Mouse (Mus musculus) forebrain, embryonic 10.5 days (tissue): Measurements from ENCODE around the gene Nmt2. TPM values are rescaled to one million over a fixed set of nuclear protein-coding genes. Genes with fewer than 3 reads are reported as not detected.

Source experiments
- DNase-seq: peaks from one replicate; pipeline ENCODE4 v3.0.0-alpha.2; 2017; ENCODE audit warnings: low spot score; ENCODE audit errors: extremely low spot score
- H3K27ac ChIP-seq: fragments of 300-500 bp; sonication (generic); 2 replicates; pipeline ENCODE4 v1.5.1; 2016; ENCODE audit warnings: mild to moderate bottlenecking
- H3K27me3 ChIP-seq: fragments of 300-500 bp; sonication (generic); 2 replicates; pipeline ENCODE4 v1.6.1; 2016; ENCODE audit warnings: mild to moderate bottlenecking; ENCODE audit not compliant: poor library complexity, severe bottlenecking
- H3K36me3 ChIP-seq: fragments of 300-500 bp; sonication (generic); replicated peaks from 2 replicates; pipeline ENCODE4 v1.6.1; 2016; ENCODE audit warnings: mild to moderate bottlenecking, moderate library complexity
- H3K4me1 ChIP-seq: fragments of 300-500 bp; sonication (generic); 2 replicates; pipeline ENCODE4 v1.6.1; 2016
- H3K4me3 ChIP-seq: fragments of 300-500 bp; sonication (generic); 2 replicates; pipeline ENCODE4 v1.5.1; 2016; ENCODE audit warnings: mild to moderate bottlenecking, moderate library complexity
- H3K9me3 ChIP-seq: fragments of 300-500 bp; sonication (generic); 2 replicates; pipeline ENCODE4 v1.6.1; 2016; ENCODE audit warnings: mild to moderate bottlenecking, moderate library complexity
- WGBS: fragments of 180-500 bp; shearing (Covaris S2); methylation state at CpG from one replicate; pipeline ENCODE4 v1.1.7; 2016; 5-methylcytosine and 5-hydroxymethylcytosine counted together
- polyA plus RNA-seq: library from polyadenylated mRNA; unstranded; fragments of >200 nt; fragmentation: Nextera tagmentation; extraction: Ambion mirVana; gene quantifications from 2 replicates; pipeline ENCODE4 v1.2.1, GENCODE M21; 2016

Nmt2 gene
- polyA plus RNA-seq, 1 experiment from 2014 or later = 63.6 TPM

DNA sequence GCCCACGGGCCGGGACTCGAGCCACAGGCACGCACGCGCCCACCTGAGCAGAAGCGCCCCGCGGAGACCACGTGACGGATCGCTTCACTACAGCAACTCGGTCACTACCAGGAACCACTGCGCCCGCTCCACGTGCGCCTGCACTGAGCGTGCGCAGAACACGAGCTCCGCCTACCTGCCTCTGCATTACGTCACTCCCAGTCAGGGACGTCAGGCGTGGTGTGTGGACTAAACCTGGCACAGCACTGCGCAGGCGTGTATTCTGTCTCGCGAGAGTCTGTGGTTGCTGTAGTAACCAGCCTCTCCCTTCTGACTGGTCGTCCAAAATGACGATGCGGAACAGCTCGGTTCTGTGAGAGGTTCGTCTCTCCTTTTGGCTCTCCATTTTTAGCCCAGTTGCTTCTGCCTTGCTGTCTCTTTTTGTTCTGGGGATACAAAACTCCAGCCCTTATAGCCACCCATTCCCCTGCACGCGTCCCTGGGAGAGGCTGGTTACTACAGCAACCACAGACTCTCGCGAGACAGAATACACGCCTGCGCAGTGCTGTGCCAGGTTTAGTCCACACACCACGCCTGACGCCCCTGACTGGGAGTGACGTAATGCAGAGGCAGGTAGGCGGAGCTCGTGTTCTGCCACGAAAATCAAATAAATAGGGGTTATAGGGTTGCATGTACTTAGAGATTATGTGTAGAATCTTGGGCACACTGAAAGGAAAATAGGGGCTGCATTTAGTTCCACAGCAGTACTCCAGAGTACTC lies 48.7 kb downstream of the Nmt2 start, which contains the start of gene Rpp38:
Gene Rpp38 (minus strand): TSS at position 160 of the 759 bp plus-strand sequence.
- Histone ChIP-seq H3K4me3 (peak within 1 kb of the TSS; percentile 76), H3K36me3 (peaks cover 28% of the 10 kb centered on the region), H3K9me3 (no peaks in the 10 kb centered on the region), H3K27me3 (peaks cover 24% of the 10 kb centered on the region), H3K27ac (peak within 1 kb of the TSS; percentile 91), H3K4me1 (peaks cover 28% of the 10 kb centered on the region)
- under 1% methylated on average over 45 of the region's 45 CpGs for WGBS
- peak; percentile 96 for DNase-seq

DNA sequence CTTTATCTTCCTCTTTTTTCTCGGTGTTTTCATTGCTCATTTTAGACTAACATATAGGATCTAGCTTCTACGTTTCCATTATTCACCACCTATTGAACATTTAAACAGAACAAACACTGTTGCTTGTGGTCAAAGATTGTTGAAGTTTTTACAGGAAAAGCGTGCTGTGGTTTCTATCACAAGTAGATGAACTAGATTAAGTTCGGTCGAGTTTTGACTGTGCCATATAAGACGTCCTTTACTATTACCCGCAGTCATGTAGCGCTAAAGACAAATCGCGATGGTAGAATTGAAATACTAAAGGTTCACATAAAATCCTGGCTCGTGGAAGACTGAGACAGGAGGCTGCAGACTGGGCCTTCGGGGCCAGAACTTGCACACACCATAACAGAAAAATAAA lies 49.7 kb downstream of the Nmt2 start:
- Histone ChIP-seq H3K4me3 (no peak overlapping the region), H3K9me3 (no peaks in the 10 kb centered on the region), H3K27me3 (peaks cover 26% of the 10 kb centered on the region), H3K4me1 (peaks cover 28% of the 10 kb centered on the region), H3K27ac (no peak overlapping the region), H3K36me3 (peaks cover 17% of the 10 kb centered on the region)
- 89% methylated on average over 12 of the region's 12 CpGs for WGBS
- no peak for DNase-seq

DNA sequence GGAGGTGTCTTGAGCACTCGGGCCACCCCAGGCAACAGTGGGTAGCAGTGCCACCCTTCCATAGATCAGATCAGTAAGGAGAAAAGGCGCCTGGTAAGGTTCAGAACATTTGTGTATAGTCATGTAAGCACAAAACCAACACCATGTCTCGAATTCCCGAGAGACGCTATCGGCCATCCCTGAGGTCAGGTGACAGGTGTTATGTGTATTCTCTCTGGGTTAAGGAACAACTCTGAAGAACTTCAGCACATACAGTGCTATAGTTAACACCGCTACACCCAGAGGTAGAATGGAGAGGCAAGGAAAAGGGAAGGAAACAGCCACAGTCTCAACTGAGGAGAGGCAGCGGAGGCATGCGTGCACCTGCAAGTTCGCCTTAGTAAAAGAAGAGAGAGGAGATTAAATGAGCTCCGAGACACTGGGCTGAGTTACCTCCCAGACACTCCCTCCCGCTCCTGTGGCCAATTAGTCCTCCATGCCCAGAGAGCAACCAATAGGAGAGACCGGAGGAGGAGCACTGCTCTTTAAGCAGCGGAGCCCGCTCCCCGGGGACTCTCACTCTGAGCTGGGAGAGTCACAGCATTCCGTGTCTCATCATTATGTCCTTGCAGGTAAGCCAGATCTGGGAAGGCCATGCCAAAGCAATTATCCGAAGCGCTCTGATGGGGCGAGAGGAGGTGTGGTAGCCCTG lies 51.7 kb downstream of the Nmt2 start, which contains the start of gene Acbd7:
Gene Acbd7 (plus strand): TSS at position 558 of the 691 bp plus-strand sequence.
- Histone ChIP-seq H3K27me3 (peaks cover 26% of the 10 kb centered on the region), H3K4me3 (peak within 1 kb of the TSS; percentile 46), H3K36me3 (no peaks in the 10 kb centered on the region), H3K4me1 (peaks cover 25% of the 10 kb centered on the region), H3K27ac (no peak within 1 kb of the TSS), H3K9me3 (no peaks in the 10 kb centered on the region)
- peak; percentile 55 for DNase-seq
- 5% methylated on average over 20 of the region's 20 CpGs for WGBS

DNA sequence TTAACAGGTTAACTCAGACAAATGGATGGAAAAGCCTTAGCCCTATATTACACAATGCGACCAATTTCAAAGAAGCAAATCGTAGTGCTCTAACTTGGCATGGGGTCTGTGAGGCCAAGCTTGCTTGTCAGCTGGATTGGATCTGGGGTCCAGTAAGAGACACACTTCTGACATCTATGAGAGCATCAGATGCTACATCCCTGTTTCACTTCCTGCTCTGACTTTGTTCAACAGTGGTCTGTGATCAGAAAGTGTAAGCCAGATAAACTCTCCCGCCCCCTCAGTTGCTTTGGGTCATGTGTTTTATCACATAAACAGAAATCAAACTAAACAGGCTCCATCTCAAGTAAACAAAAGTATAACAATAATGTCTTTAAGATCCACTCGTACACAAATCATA lies 64.4 kb downstream of the Nmt2 start:
- DNase-seq = no peak
- Histone ChIP-seq H3K36me3 (no peaks in the 10 kb centered on the region), H3K9me3 (no peaks in the 10 kb centered on the region), H3K4me1 (no peaks in the 10 kb centered on the region), H3K27me3 (no peaks in the 10 kb centered on the region), H3K27ac (no peak overlapping the region), H3K4me3 (no peak overlapping the region)
- WGBS = 84% methylated on average over 4 of the region's 4 CpGs

DNA sequence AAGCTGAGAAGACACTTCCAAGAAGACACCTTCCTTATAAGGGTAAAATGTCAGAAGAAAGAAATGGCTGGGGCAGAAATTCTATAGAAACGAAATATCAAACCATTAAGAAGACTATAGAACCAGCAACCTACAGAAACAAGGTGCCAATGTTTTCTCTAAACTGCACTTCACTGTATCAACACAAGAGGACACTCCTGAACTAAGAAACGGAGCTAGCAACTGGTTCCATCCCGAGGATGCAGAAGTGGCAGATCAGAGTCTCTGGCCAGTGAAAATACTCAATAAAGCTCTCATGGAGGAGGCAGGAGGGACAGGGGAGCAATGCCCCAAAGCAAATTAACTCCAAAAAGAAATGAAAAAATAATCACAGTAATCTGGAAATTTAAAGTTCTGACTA lies 64.9 kb downstream of the Nmt2 start:
- no peak for DNase-seq
- WGBS = 25% methylated on average over 3 of the region's 3 CpGs

DNA sequence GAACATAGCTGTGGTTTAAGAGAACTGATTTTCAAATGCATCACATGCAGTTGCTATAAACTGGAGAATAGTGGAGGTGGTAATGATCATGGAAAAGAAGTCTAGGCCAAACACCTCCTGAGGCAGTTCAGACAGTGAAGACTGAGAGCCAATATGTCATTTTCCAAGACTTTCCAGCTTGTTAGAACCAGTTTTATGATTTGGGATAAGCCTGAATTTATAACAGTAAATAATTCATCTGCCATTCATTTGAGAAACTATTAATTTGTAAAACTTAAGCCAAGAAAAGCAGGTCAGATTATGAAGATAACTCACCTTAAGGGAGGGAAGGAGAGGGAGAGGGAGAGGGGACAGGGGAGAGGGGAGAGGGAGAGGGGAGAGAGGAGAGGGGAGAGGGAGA lies 69.1 kb downstream of the Nmt2 start:
- Histone ChIP-seq H3K9me3 (no peaks in the 10 kb centered on the region), H3K27me3 (no peaks in the 10 kb centered on the region), H3K4me1 (no peaks in the 10 kb centered on the region), H3K4me3 (no peak overlapping the region), H3K36me3 (no peaks in the 10 kb centered on the region), H3K27ac (no peak overlapping the region)
- DNase-seq = no peak

More for the DNA sequence above, 64.9 kb downstream of the Nmt2 start:
- Histone ChIP-seq H3K4me3 (no peak overlapping the region), H3K9me3 (no peaks in the 10 kb centered on the region), H3K27me3 (no peaks in the 10 kb centered on the region), H3K27ac (no peak overlapping the region), H3K36me3 (no peaks in the 10 kb centered on the region), H3K4me1 (no peaks in the 10 kb centered on the region)

DNA sequence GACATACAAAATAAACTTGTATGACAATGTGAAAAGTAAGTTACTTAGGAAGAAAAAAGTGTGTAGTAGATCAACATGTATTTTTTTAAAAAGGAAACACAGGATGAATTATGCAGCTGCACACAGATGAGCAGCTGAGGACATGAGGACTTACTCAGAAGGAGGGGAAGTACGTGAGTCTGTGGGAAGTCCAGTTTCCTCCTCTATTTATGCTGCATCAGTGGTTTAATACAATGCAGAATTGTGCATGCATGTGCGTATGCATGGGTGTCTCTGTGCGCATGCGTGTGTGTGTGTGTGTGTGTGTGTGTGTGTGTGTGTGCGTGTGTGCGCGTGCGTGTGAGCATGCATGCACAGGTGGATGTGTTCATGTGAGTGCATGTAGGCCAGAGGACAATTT lies 71.8 kb downstream of the Nmt2 start:
- H3K27me3 ChIP-seq = no peaks in the 10 kb centered on the region
- no peaks in the 10 kb centered on the region for H3K36me3 ChIP-seq
- WGBS = 86% methylated on average over 8 of the region's 8 CpGs
- H3K4me3 ChIP-seq = no peak overlapping the region
- no peaks in the 10 kb centered on the region for H3K9me3 ChIP-seq
- no peak overlapping the region for H3K27ac ChIP-seq
- DNase-seq = no peak
- H3K4me1 ChIP-seq = no peaks in the 10 kb centered on the region

DNA sequence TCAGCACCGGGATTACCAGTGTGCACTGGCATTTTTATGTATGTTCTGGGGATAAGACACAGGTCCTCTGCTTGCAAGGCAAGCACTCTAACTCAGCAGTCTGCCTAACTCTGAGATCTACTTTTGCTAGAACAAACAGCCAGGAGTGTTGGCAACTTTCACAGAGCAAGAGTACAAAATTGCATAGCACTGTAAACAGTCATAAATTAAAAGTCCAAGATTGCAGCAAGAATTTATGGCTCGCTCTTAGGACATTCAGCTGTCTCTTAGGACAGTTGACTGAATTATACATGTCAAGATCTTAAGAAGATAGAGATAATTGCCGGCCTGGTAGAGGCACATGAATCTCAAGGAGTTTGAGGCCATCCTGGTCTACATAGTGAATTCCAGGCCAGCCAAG lies 72.3 kb downstream of the Nmt2 start:
- Histone ChIP-seq H3K9me3 (no peaks in the 10 kb centered on the region), H3K36me3 (no peaks in the 10 kb centered on the region), H3K4me3 (no peak overlapping the region), H3K27ac (no peak overlapping the region), H3K4me1 (no peaks in the 10 kb centered on the region), H3K27me3 (no peaks in the 10 kb centered on the region)
- WGBS = 88% methylated on average over 3 of the region's 3 CpGs
- no peak for DNase-seq

DNA sequence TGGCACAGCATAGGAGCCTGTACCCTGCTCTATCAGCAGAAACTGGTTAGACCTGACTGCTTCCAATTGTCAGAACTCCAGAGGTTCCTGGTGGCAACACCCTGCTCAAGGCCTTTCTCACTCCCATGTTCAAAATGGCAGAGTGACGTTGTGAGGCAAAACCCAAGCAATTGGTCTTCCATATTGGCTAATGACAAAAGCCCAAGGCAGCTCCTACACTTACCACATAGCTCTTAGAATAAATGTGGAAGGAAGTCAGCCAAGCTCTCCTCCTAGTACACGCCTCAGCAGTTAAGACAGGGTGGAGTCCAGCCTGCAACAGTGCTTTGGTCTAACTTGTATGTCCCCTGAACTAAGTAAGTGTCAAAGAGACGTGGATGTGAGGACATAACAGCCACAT lies 73.9 kb downstream of the Nmt2 start:
- Histone ChIP-seq H3K4me3 (no peak overlapping the region), H3K4me1 (no peaks in the 10 kb centered on the region), H3K27ac (no peak overlapping the region), H3K27me3 (no peaks in the 10 kb centered on the region), H3K36me3 (no peaks in the 10 kb centered on the region), H3K9me3 (no peaks in the 10 kb centered on the region)
- 81% methylated on average over 3 of the region's 3 CpGs for WGBS
- DNase-seq = no peak

DNA sequence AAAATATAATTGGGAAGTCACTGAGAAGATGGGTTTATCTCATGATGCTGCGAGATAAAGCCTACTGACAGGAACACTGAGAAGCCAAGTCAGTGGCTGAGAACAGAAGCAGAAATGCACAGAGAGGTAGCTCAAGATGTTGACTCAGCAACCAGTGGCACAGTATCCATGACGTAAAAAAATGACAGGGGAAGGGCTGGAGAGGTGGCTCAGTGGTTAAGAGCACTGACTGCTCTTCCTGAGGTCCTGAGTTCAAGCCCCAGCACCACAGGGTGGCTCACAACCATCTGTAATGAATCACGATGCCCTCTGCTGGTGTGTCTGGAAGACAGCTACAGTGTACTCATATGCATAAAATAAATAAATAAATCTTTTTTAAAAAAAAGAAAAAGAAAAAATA lies 77.1 kb downstream of the Nmt2 start:
- 87% methylated on average over 3 of the region's 3 CpGs for WGBS
- H3K4me1 ChIP-seq = peaks cover 8% of the 10 kb centered on the region

DNA sequence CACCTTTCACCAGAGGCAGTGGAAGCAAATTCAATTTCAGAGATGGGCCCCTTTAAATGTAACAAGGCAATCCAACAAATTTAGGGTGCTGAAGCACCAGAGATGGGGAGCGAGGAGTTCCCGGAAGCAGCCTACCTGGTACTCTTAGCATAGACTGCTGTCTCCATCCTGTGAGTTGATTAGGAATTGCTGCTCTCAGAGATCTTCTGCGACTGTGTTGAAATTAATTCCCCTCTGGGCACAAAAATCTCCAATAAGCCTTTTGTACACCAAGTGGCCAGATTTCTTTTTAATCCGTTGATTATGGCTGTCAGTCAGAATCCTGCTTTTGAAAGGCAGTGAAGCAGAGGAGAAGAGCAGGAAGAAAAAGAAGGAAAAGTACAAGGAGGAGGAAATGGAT lies 81.1 kb downstream of the Nmt2 start:
- Histone ChIP-seq H3K27ac (no peak overlapping the region), H3K4me1 (peaks cover 8% of the 10 kb centered on the region), H3K27me3 (no peaks in the 10 kb centered on the region), H3K9me3 (no peaks in the 10 kb centered on the region), H3K4me3 (no peak overlapping the region), H3K36me3 (no peaks in the 10 kb centered on the region)
- 51% methylated on average over 4 of the region's 4 CpGs for WGBS
- DNase-seq = no peak

More for the DNA sequence above, 77.1 kb downstream of the Nmt2 start:
- Histone ChIP-seq H3K36me3 (no peaks in the 10 kb centered on the region), H3K9me3 (no peaks in the 10 kb centered on the region), H3K27me3 (no peaks in the 10 kb centered on the region), H3K27ac (no peak overlapping the region), H3K4me3 (no peak overlapping the region)
- no peak for DNase-seq
